Mouse (Mus musculus): ENCODE results near the gene Ccdc158.

Ccdc158 gene

GRCm38 (mm10) chr5:92688124-92688523 lies 13.1 kb upstream of the Ccdc158 start:
- DNase-seq (ENCODE audit: low read depth) = no peak

GRCm38 (mm10) chr5:92684715-92685460 lies 9.8 kb upstream of the Ccdc158 start:
- no peak for DNase-seq (ENCODE audit: low read depth)

GRCm38 (mm10) chr5:92683871-92684475 lies 8.9 kb upstream of the Ccdc158 start:
- DNase-seq (ENCODE audit: low read depth) = no peak

DNA sequence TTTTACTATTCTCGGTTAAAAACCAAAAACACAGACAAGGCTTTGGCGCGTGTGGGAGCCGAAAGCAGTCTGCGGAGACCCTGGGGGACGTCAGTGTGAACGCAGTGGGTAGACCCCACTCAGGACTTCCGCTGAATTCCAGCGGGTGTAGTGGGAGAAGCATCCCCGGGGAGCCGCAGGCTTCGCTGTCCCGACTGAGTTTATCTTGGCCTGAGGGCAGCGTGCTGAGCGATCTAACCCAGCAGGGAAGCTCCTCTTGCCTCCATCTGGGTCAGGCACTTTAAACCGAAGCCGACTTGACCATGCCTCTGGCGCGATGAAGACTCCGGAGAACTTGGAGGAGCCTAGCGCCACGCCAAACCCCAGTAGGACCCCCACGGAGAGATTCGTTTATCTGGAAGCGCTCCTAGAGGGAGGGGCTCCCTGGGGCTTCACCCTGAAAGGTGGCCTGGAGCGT lies 8.3 kb upstream of the Ccdc158 start, which contains the start of gene Shroom3:
Gene Shroom3, plus strand, starts transcription at position 85 of the 457 bp plus-strand sequence.
- no peak for DNase-seq (ENCODE audit: low read depth)

DNA sequence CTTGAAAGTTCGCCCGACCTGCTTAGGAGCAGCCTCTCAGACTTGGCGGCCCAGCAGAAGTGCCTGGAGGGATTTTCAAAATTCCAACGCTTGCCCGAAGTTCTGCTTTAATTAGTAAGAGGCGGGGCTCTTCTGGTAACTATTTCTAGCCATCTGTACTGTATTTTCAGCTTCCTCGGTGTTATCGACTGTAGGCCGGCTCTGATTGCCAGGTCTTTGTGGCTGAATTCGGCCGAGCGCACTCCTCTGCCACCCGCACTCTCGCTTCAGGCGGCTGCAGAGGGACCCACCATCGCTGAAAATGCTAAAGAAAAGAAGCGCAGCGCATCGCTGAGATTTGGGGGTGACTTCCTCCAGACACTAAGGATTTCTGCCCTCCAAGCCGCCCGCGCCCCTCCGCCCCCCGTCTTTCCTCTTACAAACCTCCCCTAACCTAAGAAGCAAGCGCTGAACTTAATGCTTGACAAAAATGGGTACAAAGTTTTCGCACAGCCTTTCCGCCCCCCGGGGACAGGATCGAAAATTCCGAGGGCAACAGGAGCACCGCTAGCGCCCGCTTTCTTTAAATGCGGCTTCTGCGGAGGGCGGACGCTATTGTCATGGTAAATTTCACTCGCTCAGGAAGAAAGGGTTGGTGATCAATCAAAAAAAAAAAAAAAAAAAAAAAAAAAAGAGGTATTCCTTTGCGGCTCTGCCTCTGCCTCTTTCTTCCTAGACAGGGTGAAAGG lies 7.7 kb upstream of the Ccdc158 start:
- DNase-seq (ENCODE audit: low read depth) = no peak

- no peak for DNase-seq (ENCODE audit: low read depth)
Measured at GRCm38 (mm10) chr5:92681861-92682260, 6.8 kb upstream of the Ccdc158 start.

DNA sequence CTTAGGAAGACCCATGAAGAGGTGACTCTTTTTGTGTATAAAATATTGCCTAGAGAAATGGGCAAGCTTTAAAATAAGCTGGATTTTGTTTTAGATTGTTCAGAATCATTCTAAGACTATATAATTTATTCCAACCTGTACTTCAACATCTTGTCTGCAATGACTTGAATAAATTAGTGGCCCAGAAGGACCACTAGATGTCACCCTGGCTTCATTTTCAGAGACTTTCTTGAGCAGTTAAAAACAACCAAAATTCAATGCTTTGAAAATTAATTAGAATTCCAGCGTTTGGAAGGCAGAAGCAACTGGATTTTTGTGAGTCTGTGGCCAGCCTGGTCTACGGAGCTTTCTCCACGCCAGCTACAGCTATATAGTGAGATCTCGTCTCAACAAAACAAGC lies 4.4 kb upstream of the Ccdc158 start:
- peak; percentile 43 for DNase-seq (ENCODE audit: low read depth)

DNA sequence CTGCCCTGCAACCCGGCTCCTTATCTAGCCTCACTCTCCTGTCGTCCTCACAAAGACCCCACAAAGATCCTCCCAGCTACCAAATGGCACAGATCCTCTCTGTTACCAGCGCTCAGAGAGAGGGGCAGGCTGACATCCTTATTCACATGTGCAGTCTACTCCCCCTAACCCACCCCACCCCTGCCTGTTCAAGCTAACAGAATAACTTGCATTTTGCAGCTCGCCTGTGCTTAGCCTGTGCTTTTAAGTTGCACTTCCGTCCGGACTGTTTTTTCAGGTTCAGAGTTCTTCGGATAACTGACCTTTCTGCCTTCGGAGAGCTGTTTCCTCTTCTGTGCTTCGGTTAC lies 476 bp upstream of the Ccdc158 start:
- no peak for DNase-seq (ENCODE audit: low read depth)

- no peak for DNase-seq (ENCODE audit: low read depth)
Measured at GRCm38 (mm10) chr5:92666860-92667259, 8.2 kb downstream of the Ccdc158 start.

DNA sequence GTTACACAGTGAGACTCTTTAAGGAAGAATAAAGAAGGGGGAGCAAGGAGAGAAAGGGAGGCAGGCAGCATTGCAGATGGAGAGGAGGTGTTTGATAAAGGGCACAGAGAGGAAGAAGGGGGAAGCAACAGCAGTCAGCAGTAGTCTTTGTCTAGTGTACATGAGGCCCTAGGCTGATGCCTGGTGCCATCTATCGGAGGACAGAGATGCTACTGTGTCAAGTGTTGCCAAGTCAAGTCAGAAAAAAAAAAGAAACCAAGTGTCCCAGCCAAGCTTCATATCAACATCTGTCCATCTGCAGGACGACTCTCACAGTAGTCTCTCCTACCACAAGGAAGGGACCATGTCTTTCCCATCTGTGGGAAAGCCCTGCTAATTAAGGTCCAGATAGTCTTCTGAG lies 10.8 kb downstream of the Ccdc158 start:
- no peak for DNase-seq (ENCODE audit: low read depth)

DNA sequence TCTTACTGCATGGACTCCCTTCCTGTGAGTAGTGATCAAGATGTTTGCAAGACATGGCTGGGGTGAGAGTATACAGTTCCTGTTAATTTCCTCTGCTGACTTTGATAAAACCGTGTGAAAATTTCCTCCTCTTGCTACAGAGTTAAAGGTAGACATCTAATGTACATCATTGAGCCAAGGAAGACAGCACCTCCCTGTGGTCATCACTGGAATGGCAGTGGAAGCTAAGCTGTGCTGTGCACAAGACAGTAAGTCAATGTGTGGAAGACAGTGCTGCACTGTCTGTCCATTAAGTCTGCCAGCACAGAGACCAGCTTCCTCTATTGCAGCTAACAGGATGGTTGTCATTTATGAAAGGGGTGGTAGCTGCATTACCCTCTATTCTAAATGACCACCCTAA lies 18.8 kb downstream of the Ccdc158 start:
- peak; percentile 71 for DNase-seq (ENCODE audit: low read depth)

GRCm38 (mm10) chr5:92640861-92641260 lies 34.2 kb downstream of the Ccdc158 start:
- no peak for DNase-seq (ENCODE audit: low read depth)

- DNase-seq (ENCODE audit: low read depth) = no peak
Measured at GRCm38 (mm10) chr5:92635891-92636290, 39.2 kb downstream of the Ccdc158 start.

DNA sequence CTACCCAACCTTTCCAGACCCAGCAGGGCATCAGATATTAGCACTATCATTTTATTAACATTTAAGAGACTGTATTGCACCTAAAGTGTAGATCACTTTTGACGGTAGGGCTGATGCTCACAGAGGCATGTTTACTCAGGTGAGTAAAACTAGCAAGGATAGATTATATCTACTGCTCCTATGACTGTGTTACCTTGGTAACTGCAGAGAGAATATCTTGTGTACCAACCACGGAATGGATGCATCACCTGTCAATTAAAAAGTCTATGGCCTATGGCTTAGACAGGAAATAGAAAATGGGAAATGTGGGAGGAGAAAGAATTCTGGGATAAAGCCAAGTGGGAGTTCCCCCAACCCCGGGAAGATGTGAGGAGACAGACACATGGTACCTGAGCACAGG lies 40.2 kb downstream of the Ccdc158 start:
- no peak for DNase-seq (ENCODE audit: low read depth)

DNA sequence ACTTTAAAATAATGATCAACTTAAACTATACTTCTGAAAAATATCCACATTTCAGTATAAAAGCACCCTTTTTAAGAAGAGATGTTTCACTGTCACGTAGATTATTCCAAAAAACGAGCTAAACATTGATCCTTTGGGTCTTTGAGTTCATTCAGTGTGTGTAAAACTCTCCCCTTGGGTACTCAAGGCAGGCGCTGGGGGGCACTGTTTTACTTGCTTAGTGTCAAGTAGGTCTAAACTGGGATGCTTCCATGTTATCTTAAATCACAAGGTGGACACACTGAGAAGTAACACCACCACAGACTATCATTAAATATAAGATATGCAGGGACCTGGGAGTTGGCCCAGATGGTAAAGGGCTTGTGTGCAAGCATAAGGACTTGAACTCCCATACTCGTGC lies 41.5 kb downstream of the Ccdc158 start:
- no peak for DNase-seq (ENCODE audit: low read depth)

DNA sequence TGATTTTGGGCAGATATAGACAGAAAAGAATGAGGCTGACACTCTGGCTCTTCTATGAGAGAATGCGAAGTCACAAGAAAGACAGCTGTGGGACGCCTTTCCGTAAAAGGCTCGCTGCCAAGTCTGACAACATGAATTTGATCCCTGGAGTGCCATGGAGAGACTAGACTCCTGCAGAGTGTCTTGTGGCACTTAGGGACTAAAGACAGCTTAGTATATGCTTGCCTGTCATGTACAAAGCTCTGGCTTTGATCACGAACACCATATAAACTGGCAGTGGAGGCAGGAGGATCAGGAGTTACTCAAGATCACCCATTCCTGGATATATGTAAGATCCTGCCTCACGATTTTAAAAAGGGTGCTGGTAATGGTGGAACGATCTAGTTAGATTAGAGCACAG lies 47.2 kb downstream of the Ccdc158 start:
- no peak for DNase-seq (ENCODE audit: low read depth)

DNA sequence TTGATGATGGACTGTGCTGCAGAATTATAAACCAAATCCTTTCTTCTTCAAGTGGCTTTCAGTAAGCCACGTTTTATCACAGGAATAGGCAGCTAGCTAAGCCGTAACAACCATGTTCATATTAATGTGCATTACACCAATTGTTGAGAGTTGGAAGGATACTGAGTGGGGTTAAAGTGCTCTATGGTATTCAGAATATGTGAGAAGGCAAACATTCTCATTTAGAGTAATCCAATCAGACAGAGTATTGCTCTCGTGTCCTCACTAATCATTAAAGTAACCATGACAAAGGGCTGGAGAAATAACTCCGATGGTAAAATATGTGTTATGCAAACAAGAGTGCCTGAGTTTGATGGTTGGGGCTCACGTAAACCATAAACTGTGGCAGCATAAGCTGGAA lies 53.2 kb downstream of the Ccdc158 start:
- DNase-seq (ENCODE audit: low read depth) = no peak

DNA sequence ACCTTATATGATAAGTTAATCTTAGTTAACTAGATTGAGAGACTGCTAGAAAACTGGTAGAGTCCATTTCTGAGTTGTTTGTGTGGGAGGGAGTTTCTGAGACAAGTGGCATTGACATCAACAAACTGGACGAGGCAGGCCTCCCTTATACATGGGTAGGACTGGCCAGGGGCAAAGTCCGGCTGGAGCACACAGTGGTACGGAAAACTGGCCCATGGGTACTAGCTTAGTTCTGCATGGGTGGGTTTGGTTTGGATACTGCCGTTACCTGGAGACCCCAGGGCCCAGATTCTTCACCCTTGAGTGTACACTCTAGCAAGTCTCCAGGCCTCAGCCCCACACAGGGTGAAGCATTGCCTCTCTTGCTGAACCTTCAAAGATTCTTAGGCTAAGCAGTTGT lies 62.3 kb downstream of the Ccdc158 start:
- DNase-seq (ENCODE audit: low read depth) = no peak

- DNase-seq (ENCODE audit: low read depth) = no peak
Measured at GRCm38 (mm10) chr5:92607492-92608229, 67.4 kb downstream of the Ccdc158 start.

DNA sequence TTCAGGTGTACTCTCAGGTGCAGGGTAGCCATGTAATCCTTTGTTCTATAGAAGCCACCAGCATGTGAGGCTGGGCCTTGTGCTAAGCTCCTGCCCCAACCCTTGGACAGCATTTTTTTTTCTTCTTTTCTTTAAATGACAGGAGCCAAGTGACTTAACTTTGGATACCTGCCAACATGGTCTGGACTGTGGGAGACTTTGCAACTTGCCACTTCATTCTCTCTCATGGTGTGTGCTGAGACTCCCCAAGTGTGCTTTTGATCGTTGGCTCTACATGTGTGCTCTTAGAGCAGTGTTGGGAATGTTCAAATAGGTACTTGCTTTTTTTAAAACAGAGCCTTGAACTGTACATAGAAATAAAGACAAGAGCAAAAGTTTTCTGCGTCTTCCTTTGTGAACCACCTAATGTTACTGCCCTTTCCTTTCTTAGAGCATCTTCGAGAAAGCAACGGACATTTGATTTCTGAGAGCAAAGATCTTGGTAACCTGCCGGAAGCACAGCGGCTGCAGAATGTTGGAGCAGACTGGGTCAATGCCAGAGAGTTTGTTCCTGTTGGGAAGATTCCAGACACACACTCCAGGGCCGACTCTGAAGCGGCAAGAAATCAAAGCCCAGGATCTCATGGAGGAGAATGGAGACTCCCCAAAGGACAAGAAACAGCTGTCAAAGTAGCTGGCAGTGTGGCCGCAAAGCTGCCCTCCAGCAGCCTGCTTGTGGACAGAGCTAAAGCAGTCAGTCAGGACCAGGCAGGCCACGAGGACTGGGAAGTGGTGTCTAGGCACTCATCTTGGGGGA lies 70.4 kb downstream of the Ccdc158 start:
- DNase-seq (ENCODE audit: low read depth) = no peak
